Mouse (Mus musculus) olfactory bulb, adult 2 months (tissue): ENCODE data around the gene Noxo1. TPM values are rescaled to one million over a fixed set of nuclear protein-coding genes. Genes with fewer than 3 reads are reported as not detected.
"Not testable (repeated sequence)": the region's sequence is repeated elsewhere in the genome, so short reads cannot be mapped to it uniquely, and the experiment has no call there.

Source experiments
- H3K27ac ChIP-seq: fragments of 200-500 bp; 2 replicates; pipeline ENCODE4 v1.5.1; 2012; ENCODE audit warnings: low read depth, low read length; ENCODE audit not compliant: insufficient read depth
- H3K4me1 ChIP-seq: fragments of 200-500 bp; 2 replicates; pipeline ENCODE4 v1.6.1; 2012; ENCODE audit warnings: low read length; ENCODE audit not compliant: control insufficient read depth, insufficient read depth
- H3K4me3 ChIP-seq: fragments of 200-500 bp; 2 replicates; pipeline ENCODE4 v1.5.1; 2012; ENCODE audit warnings: mild to moderate bottlenecking, low read depth, low read length, moderate library complexity; ENCODE audit not compliant: insufficient read depth
- CTCF ChIP-seq: fragments of 200-500 bp; IDR thresholded peaks from 2 replicates; pipeline ENCODE4 v1.5.1; 2012; ENCODE audit warnings: low read depth, mild to moderate bottlenecking, low read length, moderate library complexity; ENCODE audit not compliant: insufficient read depth
- POLR2A ChIP-seq: fragments of 200-500 bp; IDR thresholded peaks from 2 replicates; pipeline ENCODE4 v1.6.1; 2012; ENCODE audit warnings: mild to moderate bottlenecking, low read depth, low read length, moderate library complexity; ENCODE audit not compliant: insufficient read depth
- WGBS: fragments of 180-500 bp; shearing (Covaris S2); methylation state at CpG from one replicate; pipeline ENCODE4 v1.1.7; 2018; 5-methylcytosine and 5-hydroxymethylcytosine counted together
- polyA plus RNA-seq: library from polyadenylated mRNA; stranded (reverse); fragments of >200 nt; gene quantifications from 2 replicates; pipeline ENCODE4 v1.2.4, GENCODE M21; 2012; ENCODE audit warnings: low replicate concordance; ENCODE audit not compliant: missing spikeins, insufficient read depth, insufficient read length

The Noxo1 gene
- polyA plus RNA-seq, 1 experiment = not detected

DNA sequence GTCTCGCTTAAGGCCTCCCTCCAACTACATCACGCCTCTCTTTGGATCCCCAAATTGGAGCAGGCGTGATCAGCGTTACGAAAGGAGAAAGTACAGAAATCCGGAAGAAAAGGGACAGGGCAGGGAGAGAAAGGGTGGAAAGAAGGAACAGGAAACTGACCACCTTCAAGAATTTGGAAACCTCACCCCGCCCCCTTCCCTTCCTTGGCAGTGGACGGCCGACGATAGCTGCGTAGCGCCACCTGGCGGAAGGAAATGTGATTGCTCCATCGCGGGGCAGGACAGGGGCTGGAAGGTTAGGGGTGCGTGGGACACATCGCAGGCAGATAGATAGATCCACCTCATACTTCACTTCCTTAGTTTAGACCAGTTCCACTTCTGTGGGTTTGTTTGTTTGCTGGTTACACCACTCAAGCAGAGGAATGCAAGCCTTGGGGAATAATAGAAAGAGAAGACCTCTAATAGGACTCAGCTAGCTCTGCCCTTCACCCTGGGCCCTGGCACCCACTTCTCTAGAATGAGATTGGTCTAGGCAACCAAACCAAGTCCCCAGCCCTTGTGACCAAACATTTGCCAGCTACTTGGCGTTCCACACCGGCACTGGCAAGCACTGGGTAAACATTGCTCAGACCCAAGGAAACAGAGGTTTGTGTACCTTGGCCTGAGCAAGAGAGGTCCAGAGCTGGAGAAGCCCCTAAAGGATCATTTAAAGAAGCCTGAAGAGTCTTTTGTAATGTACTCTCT lies 41.9 kb upstream of the Noxo1 start:
- 3% methylated on average over 19 of the region's 19 CpGs for WGBS
- H3K27ac ChIP-seq = no peak overlapping the region
- peaks cover 24% of the 10 kb centered on the region for H3K4me1 ChIP-seq
- H3K4me3 ChIP-seq = peak overlapping the region; percentile 14
- TF ChIP-seq POLR2A = no peak
- TF ChIP-seq CTCF = peak; percentile 94

DNA sequence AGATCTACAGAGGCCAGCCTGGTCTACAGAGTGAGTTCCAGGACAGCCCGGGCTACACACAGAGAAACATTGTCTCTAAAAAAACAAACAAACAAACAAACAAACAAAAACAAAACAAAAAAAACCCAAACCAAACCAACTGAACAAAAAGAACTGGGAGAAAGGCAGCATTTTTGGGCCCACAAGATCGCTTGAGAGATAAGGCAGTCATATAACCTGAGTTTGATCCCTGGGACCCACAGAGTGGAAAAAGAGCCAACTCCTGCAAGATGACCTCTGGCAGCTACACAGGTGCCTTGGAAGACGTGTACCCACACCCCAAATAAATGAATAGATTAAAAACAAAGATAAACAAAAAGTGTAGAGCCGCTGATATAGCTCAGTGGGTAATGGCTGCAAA lies 41.1 kb upstream of the Noxo1 start:
- WGBS = 83% methylated on average over 4 of the region's 4 CpGs
- TF ChIP-seq CTCF (no peak), POLR2A (no peak)
- Histone ChIP-seq H3K4me3 (no peak overlapping the region), H3K27ac (no peak overlapping the region), H3K4me1 (peaks cover 23% of the 10 kb centered on the region)

DNA sequence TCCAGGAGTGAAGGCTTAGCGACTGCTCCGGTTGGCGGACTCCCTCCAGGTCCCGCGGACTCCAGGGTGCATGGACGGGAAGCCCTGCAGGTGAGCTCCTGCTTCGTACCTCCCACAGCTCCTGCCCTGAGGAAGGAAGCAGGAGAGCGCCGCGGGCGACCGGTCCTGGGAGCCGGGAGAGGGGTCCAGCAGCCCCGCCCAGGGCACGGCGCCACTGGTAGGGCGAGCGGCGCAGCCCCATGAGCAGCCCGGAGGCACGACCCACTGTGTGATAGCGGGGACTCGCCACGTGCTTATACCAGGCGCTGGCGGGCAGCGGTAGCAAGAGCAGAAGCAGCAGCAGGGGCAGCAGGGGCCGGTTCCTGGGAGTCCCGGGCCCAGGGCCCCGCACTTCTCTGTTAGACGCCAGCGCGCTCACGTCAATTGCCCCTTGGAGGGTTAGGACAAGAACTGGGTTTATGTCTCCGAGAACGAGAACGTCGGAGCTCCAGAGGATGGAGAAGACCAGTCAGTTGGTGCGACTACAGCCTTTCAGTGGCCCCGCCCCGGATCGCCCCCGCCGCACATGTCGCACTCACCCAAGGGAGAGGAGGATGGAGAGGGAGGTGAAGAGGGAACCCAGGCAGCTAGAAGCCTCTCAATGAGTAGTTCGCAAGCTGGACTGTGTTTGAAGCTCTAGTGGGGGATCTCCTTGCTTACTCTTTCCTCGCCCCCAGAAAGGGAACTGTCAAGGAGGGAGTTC lies 37.8 kb upstream of the Noxo1 start, which contains the start of gene Npw:
Gene Npw, minus strand, starts transcription at position 441 of the 742 bp plus-strand sequence.
- H3K4me3 ChIP-seq = 0 out of 2 replicates have a peak within 1 kb of the TSS, but pooled peaks have one; percentile 1
- 3% methylated on average over 47 of the region's 47 CpGs for WGBS

DNA sequence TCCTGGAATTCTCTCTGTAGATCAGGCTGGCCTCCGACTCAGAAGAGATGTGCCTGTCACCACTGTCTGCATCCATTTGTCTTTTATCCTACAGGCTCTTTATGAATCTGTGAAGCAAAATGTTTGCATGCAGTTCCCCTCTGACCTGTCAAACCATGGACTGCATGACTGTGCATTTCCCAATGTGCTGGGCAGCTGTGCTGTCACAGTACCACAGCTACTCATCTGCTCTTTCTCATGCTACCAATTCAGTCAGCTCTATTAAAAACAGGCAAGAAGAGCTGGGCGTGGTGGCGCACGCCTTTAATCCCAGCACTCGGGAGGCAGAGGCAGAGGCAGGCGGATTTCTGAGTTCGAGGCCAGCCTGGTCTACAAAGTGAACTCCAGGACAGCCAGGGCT lies 29.0 kb upstream of the Noxo1 start:
- not testable (repeated sequence) for H3K4me1 ChIP-seq, H3K27ac ChIP-seq, H3K4me3 ChIP-seq
- WGBS = 70% methylated on average over 7 of the region's 7 CpGs

More for the DNA sequence above, 37.8 kb upstream of the Noxo1 start, which contains the start of gene Npw:
- H3K27ac ChIP-seq = no peak within 1 kb of the TSS
- H3K4me1 ChIP-seq = peaks cover 15% of the 10 kb centered on the region
- TF ChIP-seq CTCF (no peak), POLR2A (no peak)

DNA sequence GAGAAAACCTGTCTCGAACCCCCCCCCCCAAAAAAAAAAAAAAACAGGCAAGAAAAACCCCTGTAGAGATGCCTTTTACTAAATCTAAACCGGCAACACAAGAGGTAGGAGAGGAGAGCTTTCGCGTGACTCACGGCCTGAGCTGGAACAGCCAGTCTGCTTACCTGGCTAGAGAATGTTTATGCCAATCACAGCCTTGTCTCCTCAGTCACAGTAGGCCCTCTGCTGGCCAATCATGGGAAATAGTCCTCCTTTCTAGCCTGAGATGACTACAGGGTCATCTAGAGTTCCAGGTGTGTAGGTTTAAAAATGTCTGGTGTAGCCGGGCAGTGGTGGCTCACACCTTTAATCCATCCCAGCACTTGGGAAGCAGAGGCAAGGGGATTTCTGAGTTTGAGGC lies 28.6 kb upstream of the Noxo1 start:
- WGBS = 31% methylated on average over 6 of the region's 6 CpGs

DNA sequence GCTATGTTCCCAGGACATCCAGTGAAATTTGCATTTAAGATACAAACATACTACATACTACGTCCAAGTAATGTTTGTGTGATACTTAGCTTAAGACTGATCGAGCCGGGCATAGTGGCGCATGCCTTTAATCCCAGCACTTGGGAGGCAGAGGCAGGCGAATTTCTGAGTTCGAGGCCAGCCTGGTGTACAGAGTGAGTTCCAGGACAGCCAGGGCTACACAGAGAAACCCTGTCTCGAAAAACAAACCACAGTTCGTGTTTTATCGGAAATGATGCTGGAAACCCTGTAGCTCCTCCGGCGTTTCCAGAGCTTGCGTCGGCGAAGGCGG lies 26.9 kb upstream of the Noxo1 start:
- Histone ChIP-seq H3K4me3 (peak overlapping the region; percentile 81), H3K27ac (peak overlapping the region; percentile 43), H3K4me1 (peaks cover 19% of the 10 kb centered on the region)
- 9% methylated on average over 15 of the region's 15 CpGs for whole genome bisulfite sequencing

More for the DNA sequence above, 28.6 kb upstream of the Noxo1 start:
- no peak for TF ChIP-seq CTCF
- TF ChIP-seq POLR2A = no peak
- H3K4me3 ChIP-seq = no peak overlapping the region
- H3K27ac ChIP-seq = no peak overlapping the region
- peaks cover 11% of the 10 kb centered on the region for H3K4me1 ChIP-seq

DNA sequence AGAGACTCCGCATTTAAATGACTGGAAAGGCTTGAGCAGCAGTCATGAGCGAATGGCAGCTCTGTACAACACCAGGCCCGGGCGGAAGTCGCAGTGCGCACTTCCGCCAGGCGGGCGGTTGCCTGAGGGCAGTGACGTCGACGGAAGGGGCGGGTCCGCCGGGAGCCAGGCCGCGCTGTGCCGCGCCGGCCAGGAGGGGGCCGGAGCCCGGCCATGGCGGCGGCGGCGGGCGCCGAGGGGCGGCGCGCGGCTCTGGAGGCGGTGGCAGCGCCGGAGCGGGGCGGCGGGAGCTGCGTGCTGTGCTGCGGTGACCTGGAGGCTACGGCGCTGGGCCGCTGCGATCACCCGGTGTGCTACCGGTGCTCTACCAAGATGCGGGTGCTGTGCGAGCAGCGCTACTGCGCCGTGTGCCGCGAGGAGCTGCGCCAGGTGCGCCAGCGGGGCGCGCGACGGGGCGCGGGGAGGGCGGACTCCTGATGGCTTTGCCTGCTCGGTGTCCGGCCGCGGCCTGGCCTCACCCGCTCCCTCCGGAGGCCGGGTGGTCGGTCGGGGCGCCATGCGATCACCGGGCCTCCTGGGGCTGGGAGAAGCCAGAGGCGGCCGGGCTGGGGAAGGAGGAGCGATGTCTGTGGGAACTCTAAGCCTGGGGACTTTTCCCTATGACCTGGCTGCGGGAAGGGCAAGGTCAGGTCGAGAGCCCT lies 26.3 kb upstream of the Noxo1 start, which contains the start of gene Zfp598:
Gene Zfp598, plus strand, starts transcription at position 143 of the 701 bp plus-strand sequence.
- peak; percentile 97 for TF ChIP-seq POLR2A
- no peak for TF ChIP-seq CTCF
- H3K4me3 ChIP-seq = peak within 1 kb of the TSS; percentile 81
- H3K4me1 ChIP-seq = peaks cover 23% of the 10 kb centered on the region
- H3K27ac ChIP-seq = peak within 1 kb of the TSS; percentile 43
- under 1% methylated on average over 71 of the region's 80 CpGs for WGBS

DNA sequence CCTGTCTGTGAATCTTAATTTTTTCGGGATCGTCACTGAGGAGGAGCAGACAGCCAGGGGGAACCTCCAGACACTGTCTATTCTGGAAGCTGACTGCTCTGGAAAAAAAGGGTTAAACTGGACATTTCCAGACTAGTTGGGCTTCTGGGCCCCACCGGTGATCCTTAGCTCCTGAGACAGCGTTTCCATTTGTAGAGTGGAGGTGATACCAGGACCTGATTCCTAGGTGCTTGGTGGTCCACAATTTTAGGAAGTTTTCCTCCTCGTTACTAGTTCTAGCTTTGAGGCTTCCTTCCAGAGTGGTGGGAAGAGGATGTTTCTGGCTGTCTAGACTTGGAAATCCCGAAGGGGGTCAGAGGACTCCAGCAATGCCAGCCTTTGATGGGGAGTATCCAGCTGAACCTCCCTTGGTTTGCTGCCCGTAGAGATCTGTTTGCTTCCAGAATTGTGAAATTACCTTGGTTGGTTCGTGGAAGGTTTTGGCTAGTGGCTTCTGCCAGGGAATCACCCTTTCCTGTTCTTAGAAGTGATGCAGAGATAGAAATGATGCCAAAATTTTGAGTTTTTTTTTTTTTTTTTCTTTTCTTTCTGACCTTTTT lies 25.7 kb upstream of the Noxo1 start:
- no peak overlapping the region for H3K27ac ChIP-seq
- H3K4me1 ChIP-seq = peaks cover 23% of the 10 kb centered on the region
- H3K4me3 ChIP-seq = peak overlapping the region; percentile 81
- 3% methylated on average over 8 of the region's 8 CpGs for WGBS
- TF ChIP-seq CTCF (no peak), POLR2A (no peak)

DNA sequence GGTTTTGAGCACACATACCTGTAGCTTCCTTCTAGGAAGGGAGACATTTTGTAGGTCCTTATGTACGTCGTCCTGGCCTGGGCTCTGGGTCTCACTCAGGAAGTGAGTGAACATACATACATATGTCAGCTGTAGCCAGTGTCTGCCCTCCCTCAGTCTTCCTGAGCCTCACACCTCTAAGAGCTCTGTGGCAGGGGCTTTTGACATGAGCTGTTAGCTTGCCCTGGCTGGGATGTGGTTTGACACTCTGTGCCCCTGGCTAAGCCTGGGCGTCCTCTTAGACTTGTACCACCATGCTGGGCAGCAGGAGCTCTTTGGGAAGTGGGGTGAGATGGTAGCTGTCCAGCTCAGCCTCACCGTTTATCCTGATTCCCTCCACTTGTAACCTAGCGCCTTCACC lies 24.7 kb upstream of the Noxo1 start:
- peaks cover 26% of the 10 kb centered on the region for H3K4me1 ChIP-seq
- no peak overlapping the region for H3K4me3 ChIP-seq
- no peak overlapping the region for H3K27ac ChIP-seq
- 68% methylated on average over 5 of the region's 5 CpGs for WGBS
- TF ChIP-seq CTCF = no peak
- no peak for TF ChIP-seq POLR2A
